Mouse (Mus musculus): ENCODE data around the gene Isg20.

DNA sequence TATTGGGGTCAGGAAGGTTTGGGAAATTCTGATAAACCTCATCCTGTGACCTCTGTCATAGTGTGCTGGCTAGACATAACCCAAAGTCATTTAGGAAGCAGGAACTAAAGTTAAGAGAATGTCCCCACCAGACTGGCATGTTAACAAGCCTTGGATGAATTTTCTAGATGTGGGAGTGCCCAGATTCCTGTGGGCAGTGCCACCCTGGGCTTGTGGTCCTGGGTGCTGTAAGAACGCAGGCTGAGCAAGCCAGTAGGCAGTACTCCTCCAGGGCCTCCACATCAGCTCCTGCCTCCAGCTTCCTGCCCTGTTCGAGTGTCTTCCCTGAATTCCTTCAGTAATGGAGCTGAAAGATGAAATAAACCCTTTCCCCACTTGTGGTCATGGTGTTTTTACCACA lies 9.0 kb upstream of the Isg20 start:
- TF ChIP-seq GATA1 (IDR thresholded peaks at IDR 0.05; ENCODE audit: low read length) (no peak), TAL1 (IDR thresholded peaks at IDR 0.05; ENCODE audit: low read length) (no peak)
